8 mouse cellular contexts compared by ENCODE assay signal in genomic region chr11:69372780-69373170, GRCm38 (mm10). TPM values are rescaled to one million over a fixed set of nuclear protein-coding genes. Genes with fewer than 3 reads are reported as not detected.
A peak's percentile ranks its signal among the peaks of the same experiment; 100 is the strongest.
DNase-seq lines count a peak whose midpoint lies in the region; ATAC-seq lines count a peak whose summit lies in the region.

No protein-coding gene starts in this region.

- no peaks in the 10 kb centered on the region for H3K27me3 ChIP-seq in neural tube, embryonic 11.5 days (ENCODE audit: control insufficient read depth, insufficient read depth, low read length)

- DNase-seq in CD4-positive, CD25-positive, alpha-beta regulatory T cell, adult 2 months (ENCODE audit: low read depth, low spot score): peak; percentile 79
- peak; percentile 8 for DNase-seq in neural tube, embryonic 11.5 days (ENCODE audit: low spot score)
- no peak for DNase-seq in neural tube, embryonic 10.5 days (ENCODE audit: extremely low spot score, low spot score)
- peak; percentile 47 for DNase-seq in retina, embryonic 14.5 days (ENCODE audit: low spot score)
- no peak for DNase-seq in adrenal gland, postnatal 14 days
- DNase-seq in embryo, embryonic 11 days: no peak

- no peaks in the 10 kb centered on the region for H3K36me3 ChIP-seq in neural tube, embryonic 11.5 days (ENCODE audit: control insufficient read depth, insufficient read depth, low read length)

- no peak overlapping the region for H3K27ac ChIP-seq in neural tube, embryonic 11.5 days (ENCODE audit: low read depth, low read length)

- H3K4me2 ChIP-seq in neural tube, embryonic 11.5 days (ENCODE audit: low read depth): no peak overlapping the region

- no peak overlapping the region for H3K9ac ChIP-seq in neural tube, embryonic 11.5 days (ENCODE audit: low read length)

- peaks cover 26% of the 10 kb centered on the region for H3K4me1 ChIP-seq in neural tube, embryonic 11.5 days (ENCODE audit: control insufficient read depth, insufficient read depth, low read length)

- 68% methylated on average over 3 of the region's 3 CpGs for WGBS in neural tube, embryonic 11.5 days

- H3K4me3 ChIP-seq in neural tube, embryonic 11.5 days (ENCODE audit: low read depth, low read length): no peak overlapping the region

- no peaks in the 10 kb centered on the region for H3K9me3 ChIP-seq in neural tube, embryonic 11.5 days (ENCODE audit: control insufficient read depth, low read length)

- ATAC-seq in CD4-positive, CD25-positive, alpha-beta regulatory T cell, adult 4 months: no peak
- ATAC-seq in neural tube, embryonic 11.5 days (ENCODE audit: insufficient read depth, low FRiP score, low TSS enrichment): no peak
- ATAC-seq in inflammation-experienced regulatory T-cells, adult 6 months: peak; percentile 11

RNA-seq across cellular contexts. Expression of gene Chd3, which starts 3.6 kb away (rescaled TPM):
- 10 to 100 TPM; 71.8 to 80.8 TPM for polyA plus RNA-seq in CD4-positive, CD25-positive, alpha-beta regulatory T cell, adult 4 months (2017; shearing (Covaris generic))
- polyA plus RNA-seq in neural tube, embryonic 11.5 days (2014; fragmentation: Nextera tagmentation; extraction: Ambion mirVana): 57.3 and 60.1 TPM in 2 replicates
- polyA plus RNA-seq in inflammation-experienced regulatory T-cells, adult 6 months (2017; shearing (Covaris generic)): 10 to 100 TPM; 30.0 to 68.3 (median 60.9) TPM
- total RNA-seq in adrenal gland, postnatal 14 days (2021): 109 and 118 TPM in 2 replicates

RNA-seq across cellular contexts. Expression of gene Naa38, which starts 22.5 kb away (rescaled TPM):
- 100 to 1,000 TPM in 1 of 2 experiments, 10 to 100 TPM in 1; 87.8 to 116 TPM for polyA plus RNA-seq in CD4-positive, CD25-positive, alpha-beta regulatory T cell, adult 4 months (2017; shearing (Covaris generic))
- polyA plus RNA-seq in neural tube, embryonic 11.5 days (2014; fragmentation: Nextera tagmentation; extraction: Ambion mirVana): 125 and 129 TPM in 2 replicates
- polyA plus RNA-seq in inflammation-experienced regulatory T-cells, adult 6 months (2017; shearing (Covaris generic)): 100 to 1,000 TPM; 108 to 130 (median 112) TPM
- 124 and 137 TPM in 2 replicates for total RNA-seq in adrenal gland, postnatal 14 days (2021)

RNA-seq across cellular contexts. Expression of gene Cyb5d1, which starts 22.7 kb away (rescaled TPM):
- 10 to 100 TPM; 17.0 to 28.2 TPM for polyA plus RNA-seq in CD4-positive, CD25-positive, alpha-beta regulatory T cell, adult 4 months (2017; shearing (Covaris generic))
- 44.7 and 48.4 TPM in 2 replicates for polyA plus RNA-seq in neural tube, embryonic 11.5 days (2014; fragmentation: Nextera tagmentation; extraction: Ambion mirVana)
- polyA plus RNA-seq in inflammation-experienced regulatory T-cells, adult 6 months (2017; shearing (Covaris generic)): 10 to 100 TPM; 13.9 to 20.0 (median 18.4) TPM
- total RNA-seq in adrenal gland, postnatal 14 days (2021): 34.2 and 42.6 TPM in 2 replicates

RNA-seq across cellular contexts. Expression of gene Tmem88, which starts 25.3 kb away (rescaled TPM):
- 1 to 10 TPM; 1.1 to 1.2 TPM for polyA plus RNA-seq in CD4-positive, CD25-positive, alpha-beta regulatory T cell, adult 4 months (2017; shearing (Covaris generic))
- polyA plus RNA-seq in neural tube, embryonic 11.5 days (2014; fragmentation: Nextera tagmentation; extraction: Ambion mirVana): 13.1 and 17.2 TPM in 2 replicates
- 1 to 10 TPM in 1 of 3 experiments, under 1 TPM in 2; 0.40 to 1.0 (median 0.74) TPM for polyA plus RNA-seq in inflammation-experienced regulatory T-cells, adult 6 months (2017; shearing (Covaris generic))
- 29.5 and 30.2 TPM in 2 replicates for total RNA-seq in adrenal gland, postnatal 14 days (2021)

RNA-seq across cellular contexts. Expression of gene Rnf227, which starts 32.5 kb away (rescaled TPM):
- 1 to 10 TPM; 3.3 to 4.0 TPM for polyA plus RNA-seq in CD4-positive, CD25-positive, alpha-beta regulatory T cell, adult 4 months (2017; shearing (Covaris generic))
- polyA plus RNA-seq in neural tube, embryonic 11.5 days (2014; fragmentation: Nextera tagmentation; extraction: Ambion mirVana): 27.8 and 28.8 TPM in 2 replicates
- 1 to 10 TPM; 2.5 to 5.9 (median 4.8) TPM for polyA plus RNA-seq in inflammation-experienced regulatory T-cells, adult 6 months (2017; shearing (Covaris generic))
- 4.1 and 5.4 TPM in 2 replicates for total RNA-seq in adrenal gland, postnatal 14 days (2021)

Comparison
In these comparisons a context has a peak if more than half of its experiments do, and no peak if none do; other contexts are left out.
1. DNase-seq: peak in CD4-positive, CD25-positive, alpha-beta regulatory T cell, adult 2 months (single experiment), neural tube, embryonic 11.5 days (single experiment) and retina, embryonic 14.5 days (single experiment); none in neural tube, embryonic 10.5 days (single experiment), adrenal gland, postnatal 14 days (single experiment) and embryo, embryonic 11 days (single experiment).